Mouse (Mus musculus): Measurements from ENCODE around the gene Mat2a.
A peak's percentile ranks its signal among the peaks of the same experiment; 100 is the strongest.
"Not testable (repeated sequence)": the region's sequence is repeated elsewhere in the genome, so short reads cannot be mapped to it uniquely, and the experiment has no call there.

Mat2a gene

GRCm38 (mm10) chr6:72439355-72440185, at the start of gene Mat2a:
Gene Mat2a (minus strand): TSS chr6:72439558.
- peak; percentile 93 for DNase-seq

- no peak for DNase-seq
These were observed 49.5 kb upstream of the Mat2a start for GRCm38 (mm10) chr6:72488850-72489249.

GRCm38 (mm10) chr6:72487282-72487681, 47.9 kb upstream of the Mat2a start:
- no peak for DNase-seq

- no peak for DNase-seq
These were observed 46.9 kb upstream of the Mat2a start for GRCm38 (mm10) chr6:72486307-72486706.

- DNase-seq, result no peak
These were observed 45.5 kb upstream of the Mat2a start for GRCm38 (mm10) chr6:72484887-72485286.

- no peak for DNase-seq
These were observed 42.8 kb upstream of the Mat2a start for GRCm38 (mm10) chr6:72482156-72482555.

- no peak for DNase-seq
These were observed 41.0 kb upstream of the Mat2a start for GRCm38 (mm10) chr6:72480422-72480702.

- DNase-seq, result no peak
These were observed 40.5 kb upstream of the Mat2a start for GRCm38 (mm10) chr6:72479645-72480421.

GRCm38 (mm10) chr6:72478691-72479090, 39.3 kb upstream of the Mat2a start:
- DNase-seq, result not testable (repeated sequence)

GRCm38 (mm10) chr6:72477621-72478020, 38.3 kb upstream of the Mat2a start:
- no peak for DNase-seq

- DNase-seq, result no peak
These were observed 37.5 kb upstream of the Mat2a start for GRCm38 (mm10) chr6:72476836-72477235.

GRCm38 (mm10) chr6:72475221-72475985, 36.0 kb upstream of the Mat2a start:
- DNase-seq, result no peak

GRCm38 (mm10) chr6:72473264-72474041, 34.1 kb upstream of the Mat2a start:
- DNase-seq, result peak; percentile 62

GRCm38 (mm10) chr6:72466171-72466570, 26.8 kb upstream of the Mat2a start:
- DNase-seq, result no peak

- DNase-seq, result no peak
These were observed 26.2 kb upstream of the Mat2a start for GRCm38 (mm10) chr6:72465361-72466157.

GRCm38 (mm10) chr6:72462550-72463257, 23.3 kb upstream of the Mat2a start:
- DNase-seq, result not testable (repeated sequence)

- no peak for DNase-seq
These were observed 20.9 kb upstream of the Mat2a start for GRCm38 (mm10) chr6:72460036-72460801.

- no peak for DNase-seq
These were observed 19.6 kb upstream of the Mat2a start for GRCm38 (mm10) chr6:72458921-72459320.

GRCm38 (mm10) chr6:72458418-72458817, 19.1 kb upstream of the Mat2a start:
- no peak for DNase-seq

GRCm38 (mm10) chr6:72456567-72456966, 17.2 kb upstream of the Mat2a start:
- DNase-seq, result no peak

Data from lung, postnatal 14 days (tissue).